Mouse (Mus musculus): ENCODE measurements around the gene Myh10.

- TF ChIP-seq CTCF (conservative IDR thresholded peaks at IDR 0.05; ENCODE audit: low read length) (no peak), NANOG (IDR thresholded peaks at IDR 0.05; ENCODE audit: borderline replicate concordance, low read length) (peak; percentile 52; the same call in 1 of the 2 replicates)
These were observed 99.4 kb downstream of the Myh10 start for GRCm38 (mm10) chr11:68790720-68791119.

Data from E14TG2a.4 (cell line).